Mouse (Mus musculus) left cerebral cortex, adult 8-10 months (tissue): ENCODE results near the gene Kcnk12. TPM values are rescaled to one million over a fixed set of nuclear protein-coding genes. Genes with fewer than 3 reads are reported as not detected.

ENCODE experiments used
- DNase-seq, 2 experiments: peaks; one replicate each; pipeline ENCODE4 v3.0.0; 2022; ENCODE audit warnings: low spot score in 2 of 2
- total RNA-seq, 4 experiments: library from RNA; stranded (reverse); gene quantifications; 2 replicates each; pipeline ENCODE4 v1.2.4; 2022

Gene Kcnk12
- total RNA-seq, 4 experiments from 2014 or later, result 21.2 to 24.0 (median 23.4) TPM

DNA sequence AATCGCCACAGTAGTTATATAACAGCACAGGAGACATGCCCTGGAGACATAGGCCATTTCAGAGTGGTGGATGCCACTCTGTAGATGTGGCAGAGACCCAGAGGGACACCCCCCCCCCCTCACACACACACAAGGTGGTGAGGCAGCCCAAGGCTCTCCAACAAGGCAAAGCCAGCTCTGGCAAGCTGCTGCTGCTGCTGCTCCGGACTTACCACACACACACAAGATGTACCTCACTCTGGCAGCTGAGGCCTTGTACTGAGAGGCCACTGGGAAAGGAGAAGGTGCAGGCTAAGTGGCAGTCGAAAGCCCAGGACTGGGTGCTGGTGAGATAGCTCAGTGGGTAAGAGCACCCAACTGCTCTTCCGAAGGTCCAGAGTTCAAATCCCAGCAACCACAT is 10.1 kb downstream of the Kcnk12 start:
- peak in 1 of 2 experiments; percentile 4 for DNase-seq

DNA sequence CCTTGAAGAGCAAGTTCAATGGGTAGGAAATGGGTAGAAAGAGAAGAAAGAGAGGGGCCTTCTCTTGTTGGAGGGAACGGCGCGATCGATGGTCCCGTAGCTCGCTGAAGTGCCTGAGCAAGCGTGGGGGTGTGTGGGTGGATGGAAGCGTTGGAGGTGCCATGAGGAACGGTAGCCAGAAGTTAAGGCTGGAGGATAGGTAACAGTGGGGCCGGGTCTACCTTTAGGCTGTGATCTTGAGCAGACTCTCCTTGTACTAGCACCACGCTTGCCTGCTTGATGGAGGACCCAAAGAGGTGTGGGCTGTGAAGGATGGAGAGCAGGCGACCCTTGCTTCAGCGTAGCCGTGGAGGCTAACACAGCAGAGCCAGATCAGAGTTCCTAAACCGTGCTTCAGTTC is 12.1 kb downstream of the Kcnk12 start:
- peak in 1 of 2 experiments; percentile 5 for DNase-seq

DNA sequence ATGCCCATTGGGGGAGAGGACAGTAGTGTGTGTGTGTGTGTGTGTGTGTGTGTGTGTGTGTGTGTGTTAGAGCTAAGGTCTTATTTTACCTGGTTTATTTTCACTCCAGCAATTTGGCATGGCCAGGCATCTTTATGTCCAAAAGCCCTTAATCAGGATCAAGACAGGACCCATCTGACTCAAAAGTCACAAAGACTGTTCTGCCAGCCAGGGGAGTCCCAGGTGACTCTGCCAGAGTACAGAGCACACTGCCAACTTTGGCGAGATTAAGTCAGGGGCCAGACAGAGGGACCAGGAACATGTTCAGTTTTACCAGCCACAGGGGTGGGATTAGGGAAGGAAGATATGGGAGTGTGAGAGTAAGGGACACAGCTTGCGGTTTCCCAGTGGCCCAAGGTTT is 12.9 kb downstream of the Kcnk12 start:
- no peak for DNase-seq

DNA sequence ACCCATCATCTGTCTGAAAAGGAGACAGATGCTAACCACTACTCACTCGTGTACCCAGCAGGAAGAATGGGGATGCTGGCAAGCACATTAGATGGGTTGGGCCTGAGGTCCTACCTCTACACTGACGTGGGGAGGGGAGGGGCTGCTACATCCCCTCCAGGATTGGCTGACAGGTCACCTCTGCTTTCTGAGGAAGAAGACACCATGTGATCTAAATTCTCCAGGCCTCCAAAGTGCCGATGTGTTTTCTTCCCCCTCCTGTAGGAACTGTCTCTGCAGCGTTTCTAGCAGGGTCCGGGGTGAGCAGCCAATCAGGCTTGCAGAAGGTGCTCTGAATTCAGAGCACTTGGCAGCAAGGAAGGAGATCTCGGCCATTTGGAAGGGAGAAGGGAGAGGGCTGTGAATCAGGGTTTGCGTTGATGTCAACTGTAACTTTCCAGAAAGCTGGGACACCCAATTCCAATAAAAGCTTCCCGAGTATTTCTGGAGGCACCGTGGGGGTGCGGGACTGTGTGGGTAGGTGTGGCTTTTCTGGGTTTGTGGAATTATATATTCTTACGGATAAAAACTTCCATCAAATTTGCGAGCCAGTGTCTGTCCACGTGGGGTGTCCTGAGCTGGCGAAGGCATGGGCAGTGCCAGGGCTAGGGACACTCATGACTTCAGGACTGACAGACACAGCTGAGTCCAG is 13.5 kb downstream of the Kcnk12 start:
- DNase-seq, result peak in 1 of 2 experiments; percentile 83

DNA sequence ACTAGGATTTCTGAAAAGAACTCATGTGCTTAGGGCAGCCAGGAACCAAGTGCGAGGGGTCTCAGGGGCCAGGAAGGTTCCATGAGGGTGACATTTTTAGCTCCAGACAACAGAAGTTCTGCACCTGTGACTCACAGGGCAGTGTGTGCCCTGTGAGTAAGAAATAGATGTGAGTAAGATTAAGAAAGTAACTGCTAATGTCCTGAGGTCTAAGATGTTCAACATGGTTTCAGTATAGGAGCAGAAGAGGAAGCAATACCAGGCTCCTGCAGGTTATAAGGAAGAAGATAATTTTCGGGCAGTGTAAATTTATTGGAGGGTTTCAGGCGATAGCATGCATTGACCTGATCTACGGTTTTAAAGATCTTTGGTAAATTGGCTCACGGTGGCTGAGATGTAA is 16.6 kb downstream of the Kcnk12 start:
- DNase-seq, result no peak

DNA sequence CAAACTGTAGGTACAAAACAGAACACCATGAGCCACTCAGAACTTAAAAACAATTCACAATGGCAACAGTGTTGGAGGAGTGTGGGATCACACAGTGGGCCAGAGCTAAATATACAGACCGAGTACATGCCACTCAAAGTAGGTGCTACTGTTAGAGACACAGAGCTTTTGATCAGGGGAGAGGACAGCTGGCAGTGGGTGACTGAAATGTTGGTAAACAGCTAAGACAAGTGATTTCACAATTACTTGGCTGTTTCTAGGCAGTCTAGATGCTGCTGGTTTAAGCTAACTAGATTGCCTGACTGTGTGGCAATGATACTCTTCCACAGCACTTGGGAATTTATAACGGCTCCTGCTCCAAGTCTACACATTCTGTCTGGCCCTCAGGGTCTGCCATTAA is 17.6 kb downstream of the Kcnk12 start:
- no peak for DNase-seq

DNA sequence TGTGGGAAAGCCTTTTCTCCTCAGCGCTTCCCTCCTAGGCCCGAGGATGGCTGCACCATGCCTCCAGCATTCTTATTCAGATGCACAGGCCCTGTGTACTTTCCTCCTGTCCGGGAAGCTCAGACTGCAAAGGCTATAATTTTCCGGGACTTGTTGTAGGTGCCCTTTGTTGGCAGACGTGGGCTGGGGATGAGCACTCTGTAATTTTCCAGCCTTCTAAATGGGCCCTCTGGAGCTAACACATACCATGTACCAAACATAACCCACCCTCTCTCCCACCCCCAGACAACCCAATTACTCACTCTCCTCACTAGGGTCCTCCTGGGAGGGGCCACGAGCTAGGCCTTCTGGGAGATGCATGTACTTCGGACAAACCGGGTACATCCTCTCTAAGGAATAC is 22.8 kb downstream of the Kcnk12 start:
- no peak for DNase-seq

DNA sequence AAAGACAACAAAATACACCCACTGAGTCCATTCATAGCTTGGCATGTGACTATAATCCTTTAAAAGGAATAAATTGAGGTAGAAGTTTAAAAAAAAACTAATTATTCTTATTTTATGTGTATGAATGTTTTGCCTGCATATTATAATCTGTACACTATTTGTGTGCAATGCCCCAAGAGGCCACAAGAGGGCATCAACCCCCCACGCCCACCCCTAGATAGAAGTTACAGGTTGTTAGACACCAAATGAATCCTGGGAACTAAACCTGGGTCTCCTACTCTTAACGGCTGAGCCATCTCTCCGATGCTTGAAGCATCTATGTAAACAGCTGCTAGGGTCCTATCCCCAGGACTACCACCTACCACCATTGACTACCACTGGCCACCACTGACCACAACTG is 24.6 kb downstream of the Kcnk12 start:
- DNase-seq, result no peak

DNA sequence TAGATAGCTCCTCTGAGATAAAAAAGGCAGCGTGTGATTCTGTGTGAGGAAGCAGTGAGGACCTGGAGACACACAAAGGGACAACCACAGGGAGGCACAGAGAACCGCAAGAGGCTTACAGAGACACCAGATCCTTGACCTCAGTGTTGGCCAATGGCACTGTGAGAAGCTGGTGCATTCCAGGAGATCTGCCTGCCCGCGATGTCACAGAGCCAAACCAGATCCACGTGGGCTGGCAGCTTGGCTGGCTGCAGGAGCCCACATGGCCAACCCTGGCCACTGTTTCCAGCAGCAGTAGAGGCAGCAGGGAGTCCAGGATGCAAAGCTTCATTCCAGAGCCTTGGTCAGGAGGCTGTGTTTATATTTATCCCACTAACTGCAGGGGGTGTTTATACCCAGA is 27.0 kb downstream of the Kcnk12 start:
- DNase-seq, result no peak

DNA sequence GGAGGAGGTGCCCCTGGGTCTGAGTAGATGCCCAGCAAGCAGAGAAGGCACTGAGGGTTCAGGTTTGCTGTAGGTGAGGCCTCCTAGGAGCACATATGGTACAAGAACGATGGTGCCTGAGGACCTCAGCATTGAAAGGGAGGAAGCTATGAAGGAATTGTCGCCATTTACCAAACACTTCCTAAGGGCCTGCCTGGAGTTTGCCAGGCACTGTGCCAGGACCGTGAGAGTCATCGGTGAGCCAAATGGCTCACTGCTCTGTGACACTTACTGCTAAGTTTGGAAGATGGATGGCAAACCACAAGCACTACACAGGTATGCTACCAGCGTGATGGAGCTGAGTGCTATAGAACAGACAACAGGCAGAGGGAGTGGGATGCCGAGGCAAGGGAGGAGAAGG is 30.9 kb downstream of the Kcnk12 start:
- DNase-seq, result no peak

DNA sequence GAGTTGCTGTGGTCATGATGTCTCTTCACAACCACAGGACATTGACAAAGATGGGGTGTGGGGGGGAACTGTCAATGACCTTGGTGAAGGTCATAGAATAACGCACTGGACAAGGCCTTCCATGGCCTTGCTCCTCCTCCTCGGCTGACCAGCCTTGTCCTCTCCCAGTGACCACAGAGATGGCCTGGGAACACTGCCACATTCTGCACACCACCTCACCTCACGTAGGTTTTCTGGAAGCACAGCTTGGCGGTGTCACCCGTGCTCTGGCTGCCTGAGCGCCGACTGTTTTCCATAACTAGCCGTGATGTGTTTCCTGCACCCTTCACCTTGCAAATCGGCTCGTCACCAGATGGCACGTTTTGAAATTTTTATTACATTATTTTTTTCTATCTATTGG is 32.8 kb downstream of the Kcnk12 start:
- no peak for DNase-seq

DNA sequence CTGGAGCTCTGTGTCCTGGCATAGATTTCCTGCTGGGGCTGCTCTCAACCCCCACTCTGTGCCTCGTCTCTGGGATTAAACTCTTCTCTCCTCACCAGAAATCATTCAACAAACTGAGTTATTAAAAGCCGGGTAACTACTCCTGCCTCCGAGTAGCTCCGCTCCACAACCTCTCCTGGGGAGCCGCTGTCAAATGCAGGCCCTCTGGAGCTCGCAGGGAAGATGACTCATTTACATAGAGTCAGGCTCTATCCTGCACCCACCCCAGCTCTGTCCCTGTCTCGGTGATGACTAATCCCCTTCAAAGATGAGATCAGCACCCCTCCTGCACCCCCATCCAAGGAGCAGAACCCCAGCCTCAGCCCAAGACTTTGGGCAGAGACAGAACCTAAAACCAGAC is 34.6 kb downstream of the Kcnk12 start:
- peak in 1 of 2 experiments; percentile 57 for DNase-seq

DNA sequence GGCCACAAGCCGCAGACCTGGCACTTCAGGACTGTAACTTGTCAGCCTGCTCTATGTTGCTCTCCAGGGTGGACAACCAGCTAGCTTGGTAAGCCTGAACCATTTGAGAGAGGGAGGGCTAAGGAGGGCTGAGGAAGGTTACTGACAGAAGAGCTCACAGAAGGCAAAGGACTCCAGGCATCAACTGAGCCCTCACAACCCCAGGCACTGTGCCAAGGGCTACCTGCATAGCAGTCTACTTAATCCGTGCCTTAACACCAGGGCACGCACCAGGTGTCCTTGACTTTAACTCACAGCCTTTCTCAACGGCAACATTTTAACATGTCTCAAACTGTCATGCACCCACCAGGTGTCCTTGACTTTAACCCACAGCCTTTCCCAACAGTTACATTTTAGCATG is 37.5 kb downstream of the Kcnk12 start:
- DNase-seq, result no peak

DNA sequence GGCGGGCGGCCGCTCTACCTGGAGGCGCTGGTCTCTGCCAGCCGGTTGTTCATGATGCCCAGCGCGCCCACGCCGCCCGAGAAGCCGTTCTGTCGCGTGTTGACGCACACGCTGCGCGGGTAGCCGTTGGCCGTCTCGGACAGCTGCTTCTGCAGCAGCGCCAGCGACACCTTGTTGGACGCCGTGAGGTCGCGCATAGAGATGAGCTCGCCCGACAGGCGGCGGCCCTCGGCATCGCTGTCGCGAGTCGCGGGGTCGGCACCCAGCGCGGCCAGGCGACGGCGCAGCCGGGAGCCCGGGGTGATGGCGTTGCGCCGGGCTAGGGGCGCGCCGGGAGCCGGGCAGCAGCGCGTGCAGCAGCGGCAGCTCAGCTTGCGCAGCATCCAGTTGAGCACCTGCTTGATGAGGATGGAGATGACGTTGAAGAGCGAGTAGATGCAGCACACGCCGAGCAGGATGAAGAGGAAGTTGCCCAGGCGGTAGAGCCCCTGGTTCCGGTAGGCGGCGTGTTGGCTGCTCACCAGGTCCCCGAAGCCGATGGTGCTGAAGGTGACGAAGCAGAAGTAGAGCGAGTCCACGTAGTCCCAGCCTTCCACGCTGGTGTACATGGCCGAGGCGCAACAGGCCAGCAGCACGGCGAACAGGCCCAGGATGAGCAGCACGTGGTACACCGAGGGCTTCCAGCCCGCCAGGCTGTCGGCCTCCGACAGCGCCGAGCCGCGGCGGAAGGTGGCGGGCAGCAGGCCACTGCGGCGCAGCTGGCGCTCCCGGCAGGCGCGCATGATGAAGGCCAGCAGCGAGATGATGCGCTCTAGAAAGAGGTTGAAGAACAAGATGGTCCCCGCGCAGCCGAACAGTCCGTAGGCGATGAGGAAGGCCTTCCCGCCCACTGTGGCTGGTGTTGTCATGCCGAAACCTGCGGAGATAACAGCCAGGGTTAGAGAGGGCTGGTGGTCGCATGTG is 51.6 kb downstream of the Kcnk12 start:
- DNase-seq, result peak; percentile 42 to 75

DNA sequence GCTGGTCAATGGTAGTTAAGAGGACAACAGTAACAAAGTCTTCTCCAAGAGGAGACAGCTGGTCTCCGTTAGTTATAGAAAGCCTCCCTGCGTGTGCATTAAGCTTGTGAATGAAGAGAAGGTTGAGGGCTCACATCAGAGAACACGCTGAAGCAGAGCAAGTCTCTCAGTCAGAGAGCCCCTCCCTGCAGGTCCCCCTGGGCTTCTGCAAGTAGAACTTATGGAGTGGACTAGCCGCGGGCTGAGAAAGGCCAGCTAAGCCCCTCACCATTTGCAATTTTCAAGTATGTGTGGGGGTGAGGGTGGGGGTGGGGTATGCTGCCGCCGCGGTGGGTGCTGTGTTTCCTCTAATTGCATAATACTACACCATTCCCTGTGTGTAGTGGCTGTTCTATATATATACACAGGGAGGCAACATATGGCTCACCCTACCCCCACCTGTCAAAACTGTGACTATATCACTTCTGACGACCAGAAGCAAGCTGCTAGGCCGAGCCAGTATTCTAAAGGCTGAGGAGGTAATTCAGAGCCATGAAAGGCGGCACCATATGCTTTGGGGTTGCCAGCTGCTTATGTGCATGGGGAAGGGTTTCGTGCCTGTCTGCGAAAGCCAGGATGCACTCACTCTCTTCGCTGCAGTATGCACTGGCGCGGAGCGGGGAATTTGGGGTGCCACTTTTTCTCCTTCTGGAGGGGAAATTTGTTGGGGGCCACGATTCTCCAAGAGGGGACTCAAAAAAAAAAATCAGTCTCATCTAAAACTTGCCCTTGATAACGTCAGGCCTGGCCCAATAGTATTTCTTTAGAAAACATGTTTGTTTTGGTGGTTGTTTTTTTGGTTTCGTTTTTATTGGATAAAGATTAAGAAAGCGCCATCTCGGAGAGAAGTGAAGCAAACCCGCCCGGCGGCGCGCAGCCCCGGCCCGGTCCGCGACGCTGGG is 52.5 kb downstream of the Kcnk12 start:
- DNase-seq, result peak; percentile 56 to 92

DNA sequence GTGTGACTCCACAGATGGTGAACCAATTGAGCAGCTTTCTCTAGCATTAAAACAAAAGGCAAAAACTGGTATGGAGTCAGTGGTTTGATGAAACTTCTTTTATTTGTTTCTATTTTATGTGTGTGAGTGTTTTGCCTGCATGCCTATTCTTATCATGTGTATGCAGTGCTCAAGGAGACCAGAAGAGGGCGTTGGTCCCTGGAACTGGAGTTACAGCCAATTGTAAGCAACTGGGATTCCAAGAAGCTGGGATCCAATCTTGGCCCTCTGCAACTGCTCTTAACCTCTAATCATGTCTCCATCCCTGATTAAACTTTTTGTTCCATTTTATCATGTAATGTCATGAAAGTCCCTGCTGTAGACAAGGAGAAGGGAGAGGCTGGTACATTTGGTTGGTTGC is 58.0 kb downstream of the Kcnk12 start:
- no peak for DNase-seq

DNA sequence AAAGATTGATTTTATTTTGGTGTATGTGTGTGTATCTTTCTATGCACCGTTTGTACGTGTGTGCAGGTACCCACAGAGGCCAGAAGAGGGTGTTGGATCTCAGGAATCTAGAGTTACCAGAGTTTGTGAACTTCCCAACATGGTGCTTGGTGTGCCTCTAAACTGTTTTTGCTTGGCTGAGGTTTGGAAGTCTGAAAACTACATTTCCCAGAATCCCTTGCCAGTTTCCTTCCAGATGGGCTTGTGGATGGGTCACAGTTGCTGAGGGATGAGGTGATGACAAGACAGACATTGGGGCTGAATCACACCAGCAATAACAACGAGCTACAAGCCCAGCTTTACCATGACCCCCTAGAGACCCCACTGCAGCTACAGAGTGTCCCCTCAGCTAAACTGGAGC is 60.6 kb downstream of the Kcnk12 start:
- no peak for DNase-seq

DNA sequence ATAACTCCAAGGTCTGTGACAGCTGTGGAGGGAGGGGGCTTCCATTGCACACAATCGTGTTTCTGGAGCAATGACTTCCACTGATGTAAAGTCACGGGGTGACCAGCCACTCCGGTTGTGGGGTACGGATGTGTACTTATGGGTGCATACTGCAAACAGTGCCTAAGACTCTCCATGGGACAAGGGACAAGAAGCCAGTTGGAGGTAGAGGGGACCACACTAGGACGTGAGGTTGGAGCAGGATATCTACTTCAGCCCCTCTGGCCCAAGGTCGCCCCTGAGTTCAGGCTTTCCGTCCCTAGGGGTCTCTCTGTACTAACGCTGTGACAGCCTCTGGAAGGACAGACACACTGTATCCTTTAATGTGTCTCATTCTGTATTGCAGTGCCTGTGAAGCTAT is 63.3 kb downstream of the Kcnk12 start:
- no peak for DNase-seq

DNA sequence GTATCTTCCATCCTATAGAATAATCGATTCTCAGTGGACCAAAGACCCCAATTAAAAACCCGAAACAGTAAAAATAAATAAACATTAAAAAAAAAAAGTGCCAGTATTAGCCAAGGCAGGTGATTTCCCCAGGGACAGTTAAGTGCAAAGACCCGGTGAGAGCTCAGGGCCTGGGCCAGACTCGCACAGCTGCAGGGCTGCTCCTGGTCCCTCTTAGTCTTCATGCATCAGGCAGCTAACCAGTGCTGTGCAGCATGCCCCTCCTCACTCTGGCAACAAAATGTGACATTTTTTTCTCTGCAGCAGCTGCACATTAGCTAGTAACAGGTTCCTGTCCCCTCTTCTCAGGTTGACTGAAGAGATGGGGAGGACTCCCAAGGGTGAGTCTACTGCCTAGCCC is 65.8 kb downstream of the Kcnk12 start:
- DNase-seq, result no peak

DNA sequence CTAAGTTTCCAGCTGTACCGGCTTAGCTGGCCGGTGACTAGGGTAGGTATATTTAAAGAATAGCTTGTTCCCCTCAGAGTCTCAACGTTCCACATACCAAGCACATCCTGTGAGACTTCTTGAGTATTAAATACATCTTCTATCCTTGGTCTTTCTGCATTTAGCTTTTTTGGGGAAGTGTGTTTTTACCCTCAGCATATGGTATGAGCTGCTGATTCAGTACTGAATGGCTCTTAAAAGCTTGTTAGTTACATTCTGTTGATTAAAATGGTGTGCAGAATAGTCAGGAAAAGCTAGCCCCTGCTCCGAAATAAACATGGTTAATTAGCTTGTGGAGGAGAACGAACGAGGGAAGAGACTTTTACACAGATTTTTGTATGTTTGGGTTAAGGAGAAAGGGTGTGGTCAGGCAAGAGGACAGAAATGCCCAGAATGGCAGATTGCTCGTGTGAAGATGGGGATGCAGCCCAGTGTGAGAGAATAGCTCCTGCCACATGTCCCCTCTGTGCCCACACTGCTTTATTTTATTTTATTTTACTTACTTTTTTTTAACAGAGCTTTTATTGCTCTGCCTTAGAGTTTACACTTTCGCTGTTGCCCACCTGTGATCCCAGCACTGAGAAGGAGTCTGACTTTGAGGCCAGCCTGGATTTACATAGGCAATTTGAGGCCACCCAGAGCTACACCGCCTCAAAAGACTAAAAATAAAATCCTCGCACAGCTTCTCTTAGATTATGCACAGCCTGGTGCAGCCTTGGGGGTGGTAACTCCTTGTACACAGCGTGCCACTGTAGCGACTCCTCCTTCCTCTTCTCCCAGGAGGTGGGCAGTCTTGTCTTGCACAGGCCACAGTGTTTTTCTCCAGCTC is 71.1 kb downstream of the Kcnk12 start:
- peak in 1 of 2 experiments; percentile 64 for DNase-seq

DNA sequence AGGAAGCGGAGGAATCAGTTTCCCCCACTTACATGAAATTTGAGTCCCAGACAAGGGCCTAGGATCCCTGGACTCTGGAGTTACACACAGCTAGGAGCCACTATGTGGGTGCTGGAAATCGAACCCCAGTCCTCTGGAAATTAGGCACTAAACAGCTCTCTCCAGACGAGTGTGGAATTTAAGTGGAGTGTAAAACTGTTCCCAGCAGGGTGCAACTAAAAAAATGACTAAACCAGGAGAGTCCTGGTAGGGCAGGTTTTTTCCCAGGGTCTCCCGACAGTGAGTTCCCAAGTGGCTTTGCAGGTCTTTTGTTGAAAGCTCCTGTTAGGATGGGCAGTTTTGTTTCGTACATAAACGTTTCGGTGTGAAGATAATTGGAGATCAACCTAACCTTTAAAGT is 73.1 kb downstream of the Kcnk12 start:
- no peak for DNase-seq
